Mouse (Mus musculus): ENCODE measurements around the gene Gpld1. TPM values are rescaled to one million over a fixed set of nuclear protein-coding genes. Genes with fewer than 3 reads are reported as not detected.
"Not testable (repeated sequence)": the region's sequence is repeated elsewhere in the genome, so short reads cannot be mapped to it uniquely, and the experiment has no call there.

The Gpld1 gene
- polyA plus RNA-seq, 1 experiment from 2014 or later = 0.49 TPM

- H3K36me3 ChIP-seq (replicated peaks; ENCODE audit: control insufficient read depth, insufficient read depth, low read depth, low read length); ATAC-seq (replicated peaks; ENCODE audit: insufficient number of reproducible peaks, low FRiP score, low TSS enrichment, low read depth); H3K9ac ChIP-seq (replicated peaks; ENCODE audit: low read length); H3K4me3 ChIP-seq (ENCODE audit: low read depth, low read length); H3K27me3 ChIP-seq (ENCODE audit: control insufficient read depth, insufficient read depth, low read length); H3K27ac ChIP-seq (replicated peaks; ENCODE audit: low read depth, low read length); H3K4me2 ChIP-seq (ENCODE audit: low read depth, low read length); H3K9me3 ChIP-seq (replicated peaks; ENCODE audit: control insufficient read depth, low read length); DNase-seq (ENCODE audit: low spot score); H3K4me1 ChIP-seq (ENCODE audit: control insufficient read depth, insufficient read depth, low read length): not testable (repeated sequence)
- 92% methylated on average over 3 of the region's 3 CpGs for WGBS
These were observed 28.8 kb downstream of the Gpld1 start for GRCm38 (mm10) chr13:24971776-24972175.

GRCm38 (mm10) chr13:24976384-24976783 is 33.4 kb downstream of the Gpld1 start:
- H3K27me3 ChIP-seq (ENCODE audit: control insufficient read depth, insufficient read depth, low read length) = no peaks in the 10 kb centered on the region
- H3K36me3 ChIP-seq (replicated peaks; ENCODE audit: control insufficient read depth, insufficient read depth, low read depth, low read length) = no peaks in the 10 kb centered on the region
- DNase-seq (ENCODE audit: low spot score) (no peak), ATAC-seq (replicated peaks; ENCODE audit: insufficient number of reproducible peaks, low FRiP score, low TSS enrichment, low read depth) (no peak)
- no peak overlapping the region for H3K4me2 ChIP-seq (ENCODE audit: low read depth, low read length)
- no peak overlapping the region for H3K27ac ChIP-seq (replicated peaks; ENCODE audit: low read depth, low read length)
- no peaks in the 10 kb centered on the region for H3K4me1 ChIP-seq (ENCODE audit: control insufficient read depth, insufficient read depth, low read length)
- H3K9me3 ChIP-seq (replicated peaks; ENCODE audit: control insufficient read depth, low read length) = no peaks in the 10 kb centered on the region
- 69% methylated on average over 4 of the region's 4 CpGs for WGBS
- H3K9ac ChIP-seq (replicated peaks; ENCODE audit: low read length) = no peak overlapping the region
- no peak overlapping the region for H3K4me3 ChIP-seq (ENCODE audit: low read depth, low read length)

DNA sequence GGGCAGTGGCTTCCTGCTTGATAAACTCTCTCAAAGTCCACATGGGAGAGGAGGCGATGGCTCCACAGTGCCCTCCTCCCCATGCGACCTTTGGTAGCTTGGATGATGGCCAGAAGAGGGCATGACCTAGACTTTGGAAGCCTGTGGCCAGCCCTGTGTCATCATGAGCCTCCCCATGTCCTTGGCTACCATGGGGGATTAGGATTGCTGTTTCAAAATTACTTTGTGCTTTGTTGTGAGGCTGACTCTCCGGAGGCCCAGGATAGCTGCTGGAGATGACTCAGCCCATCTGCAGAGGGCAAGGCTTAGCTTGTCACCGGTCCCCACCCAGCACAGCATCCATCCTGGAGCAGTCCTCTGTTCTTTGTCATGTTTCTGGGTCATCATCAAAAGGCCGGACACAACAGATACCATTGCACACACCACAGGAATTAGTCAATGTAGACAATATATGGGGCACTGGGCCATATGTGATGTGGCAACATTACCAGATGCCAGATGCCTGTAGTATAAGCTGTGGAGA is 34.9 kb downstream of the Gpld1 start:
- Histone ChIP-seq H3K27me3 (ENCODE audit: control insufficient read depth, insufficient read depth, low read length) (no peaks in the 10 kb centered on the region), H3K4me2 (ENCODE audit: low read depth, low read length) (no peak overlapping the region), H3K4me1 (ENCODE audit: control insufficient read depth, insufficient read depth, low read length) (no peaks in the 10 kb centered on the region), H3K4me3 (ENCODE audit: low read depth, low read length) (no peak overlapping the region), H3K27ac (replicated peaks; ENCODE audit: low read depth, low read length) (no peak overlapping the region), H3K36me3 (replicated peaks; ENCODE audit: control insufficient read depth, insufficient read depth, low read depth, low read length) (no peaks in the 10 kb centered on the region), H3K9ac (replicated peaks; ENCODE audit: low read length) (no peak overlapping the region), H3K9me3 (replicated peaks; ENCODE audit: control insufficient read depth, low read length) (no peaks in the 10 kb centered on the region)
- DNase-seq (ENCODE audit: low spot score) (no peak), ATAC-seq (replicated peaks; ENCODE audit: insufficient number of reproducible peaks, low FRiP score, low TSS enrichment, low read depth) (no peak)
- 87% methylated on average over 5 of the region's 5 CpGs for WGBS

DNA sequence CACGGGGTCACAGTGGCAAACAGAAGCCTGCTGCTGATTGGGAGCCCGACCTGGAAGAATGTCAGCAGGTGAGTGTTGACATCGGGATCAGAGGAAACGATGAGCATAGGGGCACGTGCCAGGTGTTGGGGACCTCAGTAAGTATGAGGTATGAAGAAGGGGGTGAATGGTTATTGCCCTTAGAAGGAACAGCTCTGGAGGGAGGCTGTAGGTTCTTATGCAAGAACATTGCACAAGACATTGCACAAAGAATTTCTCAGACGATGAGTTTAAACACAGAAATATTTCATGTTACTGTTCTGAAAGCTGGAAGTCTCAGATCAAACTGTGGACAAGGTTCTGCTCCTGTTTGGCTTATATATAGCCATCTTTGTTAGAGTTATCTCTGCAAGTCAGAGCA is 38.1 kb downstream of the Gpld1 start:
- H3K4me1 ChIP-seq (ENCODE audit: control insufficient read depth, insufficient read depth, low read length) = no peaks in the 10 kb centered on the region
- WGBS = 85% methylated on average over 6 of the region's 6 CpGs
- no peak overlapping the region for H3K4me2 ChIP-seq (ENCODE audit: low read depth, low read length)
- no peak overlapping the region for H3K9ac ChIP-seq (replicated peaks; ENCODE audit: low read length)
- H3K27ac ChIP-seq (replicated peaks; ENCODE audit: low read depth, low read length) = no peak overlapping the region
- ATAC-seq (replicated peaks; ENCODE audit: insufficient number of reproducible peaks, low FRiP score, low TSS enrichment, low read depth) (no peak), DNase-seq (ENCODE audit: low spot score) (no peak)
- H3K36me3 ChIP-seq (replicated peaks; ENCODE audit: control insufficient read depth, insufficient read depth, low read depth, low read length) = no peaks in the 10 kb centered on the region
- H3K9me3 ChIP-seq (replicated peaks; ENCODE audit: control insufficient read depth, low read length) = no peaks in the 10 kb centered on the region
- no peaks in the 10 kb centered on the region for H3K27me3 ChIP-seq (ENCODE audit: control insufficient read depth, insufficient read depth, low read length)
- no peak overlapping the region for H3K4me3 ChIP-seq (ENCODE audit: low read depth, low read length)

DNA sequence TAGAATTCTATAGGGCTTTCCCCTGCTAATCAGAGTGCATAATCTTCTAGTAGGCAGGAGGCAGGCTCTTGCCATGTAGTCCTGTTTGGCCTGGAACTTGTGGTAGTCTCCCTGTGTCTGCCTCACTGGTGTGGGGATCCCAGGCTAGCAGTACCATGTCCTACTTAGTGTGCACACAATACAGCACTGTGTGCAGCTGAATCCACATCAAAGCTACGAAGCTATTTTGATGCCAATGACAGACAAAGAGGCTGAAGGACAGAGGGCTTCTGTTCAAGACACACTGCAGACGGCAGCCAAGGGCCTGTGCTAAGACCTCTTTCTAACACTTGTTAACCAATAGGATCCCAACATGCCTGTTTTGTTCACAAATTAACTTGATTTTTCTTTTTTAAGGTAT is 42.5 kb downstream of the Gpld1 start:
- DNase-seq (ENCODE audit: low spot score) (no peak), ATAC-seq (replicated peaks; ENCODE audit: insufficient number of reproducible peaks, low FRiP score, low TSS enrichment, low read depth) (no peak)
- Histone ChIP-seq H3K4me3 (ENCODE audit: low read depth, low read length) (no peak overlapping the region), H3K27me3 (ENCODE audit: control insufficient read depth, insufficient read depth, low read length) (no peaks in the 10 kb centered on the region), H3K9me3 (replicated peaks; ENCODE audit: control insufficient read depth, low read length) (no peaks in the 10 kb centered on the region), H3K4me1 (ENCODE audit: control insufficient read depth, insufficient read depth, low read length) (no peaks in the 10 kb centered on the region), H3K9ac (replicated peaks; ENCODE audit: low read length) (no peak overlapping the region), H3K36me3 (replicated peaks; ENCODE audit: control insufficient read depth, insufficient read depth, low read depth, low read length) (no peaks in the 10 kb centered on the region; the same call in 1 of the 2 replicates), H3K4me2 (ENCODE audit: low read depth, low read length) (no peak overlapping the region), H3K27ac (replicated peaks; ENCODE audit: low read depth, low read length) (no peak overlapping the region)
- WGBS = 40% methylated on average over 2 of the region's 2 CpGs

DNA sequence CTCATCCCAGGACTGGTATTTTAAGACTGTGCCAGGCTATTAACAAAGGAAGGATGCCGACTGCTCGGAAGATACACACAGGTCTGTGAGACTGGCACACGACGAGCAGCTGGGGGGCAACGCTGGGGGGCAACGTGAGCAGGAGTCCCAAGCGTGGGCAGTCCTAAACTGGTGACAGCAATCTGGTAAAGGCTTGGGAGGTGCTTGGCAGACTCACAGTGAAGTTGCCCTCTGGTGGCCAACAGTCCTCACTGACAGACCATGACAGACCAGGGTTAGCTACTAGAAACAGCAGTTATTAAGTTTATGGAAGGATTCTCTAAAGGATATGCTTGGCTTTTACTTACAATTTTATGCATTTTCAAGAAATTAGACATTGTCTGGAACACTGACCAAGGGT is 45.4 kb downstream of the Gpld1 start:
- H3K36me3 ChIP-seq (replicated peaks; ENCODE audit: control insufficient read depth, insufficient read depth, low read depth, low read length) = no peaks in the 10 kb centered on the region; the same call in 1 of the 2 replicates
- H3K27ac ChIP-seq (replicated peaks; ENCODE audit: low read depth, low read length) = no peak overlapping the region
- WGBS = 29% methylated on average over 7 of the region's 7 CpGs
- DNase-seq (ENCODE audit: low spot score) (peak; percentile 68), ATAC-seq (replicated peaks; ENCODE audit: insufficient number of reproducible peaks, low FRiP score, low TSS enrichment, low read depth) (peak; percentile 66; the same call in 1 of the 2 replicates)
- H3K9ac ChIP-seq (replicated peaks; ENCODE audit: low read length) = no peak overlapping the region
- no peaks in the 10 kb centered on the region for H3K4me1 ChIP-seq (ENCODE audit: control insufficient read depth, insufficient read depth, low read length)
- H3K4me2 ChIP-seq (ENCODE audit: low read depth, low read length) = no peak overlapping the region
- no peak overlapping the region for H3K4me3 ChIP-seq (ENCODE audit: low read depth, low read length)
- no peaks in the 10 kb centered on the region for H3K9me3 ChIP-seq (replicated peaks; ENCODE audit: control insufficient read depth, low read length)
- no peaks in the 10 kb centered on the region for H3K27me3 ChIP-seq (ENCODE audit: control insufficient read depth, insufficient read depth, low read length)

DNA sequence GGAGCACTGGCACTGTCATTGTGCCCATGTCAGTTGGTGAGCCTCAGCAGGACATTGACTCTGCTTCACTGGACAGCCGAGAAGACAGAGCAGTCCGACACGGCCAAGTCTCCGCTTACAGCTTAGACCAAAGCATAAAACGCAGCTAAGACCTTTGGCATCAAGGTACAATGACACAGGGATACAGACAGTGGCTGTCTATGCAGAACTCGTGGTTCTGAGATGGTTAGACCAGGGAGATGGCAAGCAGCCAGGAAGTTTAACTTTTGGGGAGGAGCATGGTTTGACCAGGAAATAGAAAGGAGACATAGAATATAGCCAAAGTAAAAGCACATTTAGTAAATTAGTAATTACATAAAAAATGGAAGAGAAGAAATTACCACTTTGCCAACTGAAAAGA is 46.1 kb downstream of the Gpld1 start:
- Histone ChIP-seq H3K4me3 (ENCODE audit: low read depth, low read length) (no peak overlapping the region), H3K27ac (replicated peaks; ENCODE audit: low read depth, low read length) (no peak overlapping the region), H3K4me1 (ENCODE audit: control insufficient read depth, insufficient read depth, low read length) (no peaks in the 10 kb centered on the region), H3K4me2 (ENCODE audit: low read depth, low read length) (no peak overlapping the region), H3K27me3 (ENCODE audit: control insufficient read depth, insufficient read depth, low read length) (no peaks in the 10 kb centered on the region), H3K36me3 (replicated peaks; ENCODE audit: control insufficient read depth, insufficient read depth, low read depth, low read length) (no peaks in the 10 kb centered on the region; the same call in 1 of the 2 replicates), H3K9me3 (replicated peaks; ENCODE audit: control insufficient read depth, low read length) (no peaks in the 10 kb centered on the region), H3K9ac (replicated peaks; ENCODE audit: low read length) (no peak overlapping the region)
- 89% methylated on average over 6 of the region's 6 CpGs for WGBS
- ATAC-seq (replicated peaks; ENCODE audit: insufficient number of reproducible peaks, low FRiP score, low TSS enrichment, low read depth) (no peak), DNase-seq (ENCODE audit: low spot score) (no peak)

GRCm38 (mm10) chr13:24993160-24993559 is 50.2 kb downstream of the Gpld1 start:
- Histone ChIP-seq H3K9ac (replicated peaks; ENCODE audit: low read length) (no peak overlapping the region), H3K4me3 (ENCODE audit: low read depth, low read length) (no peak overlapping the region), H3K4me2 (ENCODE audit: low read depth, low read length) (no peak overlapping the region), H3K36me3 (replicated peaks; ENCODE audit: control insufficient read depth, insufficient read depth, low read depth, low read length) (peaks cover 11% of the 10 kb centered on the region), H3K27ac (replicated peaks; ENCODE audit: low read depth, low read length) (no peak overlapping the region), H3K4me1 (ENCODE audit: control insufficient read depth, insufficient read depth, low read length) (no peaks in the 10 kb centered on the region), H3K9me3 (replicated peaks; ENCODE audit: control insufficient read depth, low read length) (no peaks in the 10 kb centered on the region), H3K27me3 (ENCODE audit: control insufficient read depth, insufficient read depth, low read length) (no peaks in the 10 kb centered on the region)
- DNase-seq (ENCODE audit: low spot score) (peak; percentile 15), ATAC-seq (replicated peaks; ENCODE audit: insufficient number of reproducible peaks, low FRiP score, low TSS enrichment, low read depth) (no peak)
- 52% methylated on average over 2 of the region's 2 CpGs for WGBS

All from embryonic facial prominence, embryonic 11.5 days (tissue).